In genomic region chr8:101328780-101329179, GRCm38 (mm10) we compare ENCODE assay signal across 23 mouse cellular contexts.
"Had no signal": no experiment of that assay in that cellular context is flagged by ENCODE, and none has a peak within 500 bp of the region (broad histone marks: within the 10 kb centered on the region; RNA-seq: fewer than 3 reads in every experiment).

No protein-coding gene starts in this region.

- H3K4me1 ChIP-seq: limb, embryonic 10.5 days; limb, embryonic 13.5 days; liver, embryonic 12.5 days; liver, embryonic 15.5 days; lung, embryonic 15.5 days; megakaryocyte, embryonic 14.5 days; neural tube, embryonic 12.5 days had no signal

- DNase-seq: kidney, adult 18-20 months; kidney, adult 9 months; kidney, postnatal 14 days; kidney, postnatal 4 days; liver; lung, adult 18-20 months; lung, postnatal 10 days; lung, postnatal 36 days; right cerebral cortex, adult 18-20 months; right cerebral cortex, postnatal 14 days; right cerebral cortex, postnatal 4 days; thymus, adult 2 months; thymus, postnatal 14 days; thymus, postnatal 4 days had no signal

- ATAC-seq: liver, embryonic 12.5 days had no signal

- H3K36me3 ChIP-seq: limb, embryonic 10.5 days; limb, embryonic 13.5 days; liver, embryonic 12.5 days; liver, embryonic 15.5 days; lung, embryonic 15.5 days; midbrain, embryonic 13.5 days; neural tube, embryonic 12.5 days had no signal

- H3K9ac ChIP-seq: limb, embryonic 13.5 days; liver, embryonic 12.5 days; liver, embryonic 15.5 days; lung, embryonic 15.5 days; midbrain, embryonic 13.5 days; neural tube, embryonic 12.5 days had no signal

- H3K27me3 ChIP-seq: limb, embryonic 13.5 days; liver, embryonic 12.5 days; liver, embryonic 15.5 days; lung, embryonic 15.5 days; megakaryocyte, embryonic 14.5 days; midbrain, embryonic 13.5 days; neural tube, embryonic 12.5 days had no signal

- H3K27ac ChIP-seq: limb, embryonic 10.5 days; limb, embryonic 13.5 days; liver, embryonic 12.5 days; liver, embryonic 15.5 days; lung, embryonic 15.5 days; midbrain, embryonic 13.5 days; neural tube, embryonic 12.5 days; stomach, postnatal 0 days had no signal

- H3K4me2 ChIP-seq: limb, embryonic 13.5 days; liver, embryonic 12.5 days; liver, embryonic 15.5 days; lung, embryonic 15.5 days; midbrain, embryonic 13.5 days; neural tube, embryonic 12.5 days had no signal

- H3K9me3 ChIP-seq: limb, embryonic 10.5 days; limb, embryonic 13.5 days; liver, embryonic 12.5 days; liver, embryonic 15.5 days; lung, embryonic 15.5 days; megakaryocyte, embryonic 14.5 days; midbrain, embryonic 13.5 days; neural tube, embryonic 12.5 days had no signal

- H3K4me3 ChIP-seq: limb, embryonic 10.5 days; limb, embryonic 13.5 days; liver, embryonic 12.5 days; liver, embryonic 15.5 days; lung, embryonic 15.5 days; megakaryocyte, embryonic 14.5 days; midbrain, embryonic 13.5 days; neural tube, embryonic 12.5 days had no signal
